Mouse (Mus musculus) kidney, postnatal 10 days (tissue): ENCODE results near the gene Ppp2r5b.
A peak's percentile ranks its signal among the peaks of the same experiment; 100 is the strongest.

Experiments used
- DNase-seq: peaks from one replicate; pipeline ENCODE4 v3.0.0; 2021; ENCODE audit warnings: mixed read lengths

The Ppp2r5b gene

GRCm38 (mm10) chr19:6235084-6236052, at the start of gene Ppp2r5b:
TSS of gene Ppp2r5b (minus strand) at chr19:6235872.
- peak; percentile 97 for DNase-seq

GRCm38 (mm10) chr19:6285226-6285625, 49.6 kb upstream of the Ppp2r5b start:
- DNase-seq, result no peak

DNA sequence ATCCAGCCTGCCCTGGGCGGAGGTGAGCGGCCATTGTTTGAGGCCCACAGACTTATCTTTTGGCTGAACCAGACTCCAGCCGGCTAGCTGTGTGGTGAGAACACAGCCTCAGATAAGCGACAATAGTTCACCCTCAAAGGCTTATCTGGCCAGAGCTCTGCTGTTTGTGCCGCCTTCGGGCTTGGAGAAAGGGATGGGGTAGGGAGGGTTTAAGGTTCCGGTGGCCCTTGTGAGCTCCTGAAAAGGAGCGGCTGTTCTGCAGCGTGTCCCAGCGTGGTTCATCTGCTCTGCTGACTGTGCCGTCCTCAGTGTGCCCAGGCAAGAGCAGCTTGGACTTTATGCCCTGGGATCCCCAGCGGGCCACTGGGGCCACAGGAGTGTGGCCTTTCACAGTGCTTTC, 48.8 kb upstream of the Ppp2r5b start:
- no peak for DNase-seq

DNA sequence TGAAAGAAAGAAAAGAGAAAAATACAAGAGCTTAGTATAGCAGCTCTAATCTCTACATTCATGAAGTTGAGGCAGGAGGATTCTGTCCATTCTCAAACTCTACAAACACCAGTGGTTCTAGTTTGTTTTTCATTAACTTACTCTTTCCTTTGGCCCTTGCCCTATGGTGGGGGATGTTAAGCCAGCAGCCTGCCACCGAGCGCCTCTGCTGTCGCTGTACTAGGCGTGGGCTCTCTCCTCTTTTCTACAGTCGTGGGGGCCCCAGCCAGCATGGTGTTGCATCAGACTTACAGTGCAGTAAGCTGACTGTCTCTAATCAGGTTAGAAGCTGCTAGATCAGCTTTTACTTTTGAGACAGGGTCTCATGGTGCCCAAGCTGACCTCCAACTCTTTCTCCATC, 47.3 kb upstream of the Ppp2r5b start:
- DNase-seq, result peak; percentile 46

GRCm38 (mm10) chr19:6281122-6282020, 45.7 kb upstream of the Ppp2r5b start:
- no peak for DNase-seq

GRCm38 (mm10) chr19:6280554-6280953, 44.9 kb upstream of the Ppp2r5b start:
- DNase-seq, result no peak

DNA sequence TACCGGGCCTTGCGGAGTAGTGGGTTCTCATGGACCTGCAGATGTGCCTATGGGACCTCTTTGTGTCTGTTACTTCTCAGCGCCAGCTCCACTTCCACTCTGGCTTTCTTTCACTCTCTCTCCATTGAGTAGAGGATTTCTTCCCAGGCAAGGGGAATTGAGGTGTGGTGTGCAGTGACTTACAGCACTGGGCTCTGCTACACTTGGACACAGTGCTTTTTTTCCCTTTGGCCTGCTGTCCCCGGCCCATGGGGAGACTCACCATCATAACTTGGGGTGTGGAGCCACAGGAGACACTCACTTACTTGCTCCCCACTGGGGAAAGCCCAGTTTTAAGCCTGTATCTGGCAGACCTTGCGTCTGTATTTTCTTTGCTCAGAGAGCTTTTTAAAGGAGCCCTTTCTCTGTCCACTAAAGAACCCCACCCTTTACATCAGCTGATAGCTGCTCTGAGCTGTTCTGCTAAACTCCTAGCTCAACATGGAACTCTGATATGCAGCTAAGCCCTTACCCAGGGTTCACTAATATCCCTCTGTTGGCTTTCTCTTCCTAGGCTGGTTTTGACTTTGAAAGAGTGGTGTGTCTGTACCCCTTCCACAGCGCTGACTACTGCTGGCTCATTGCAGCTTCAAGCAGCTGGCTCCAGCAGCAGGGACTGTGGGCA, 43.9 kb upstream of the Ppp2r5b start:
- no peak for DNase-seq

- DNase-seq, result no peak
These were observed 42.9 kb upstream of the Ppp2r5b start for GRCm38 (mm10) chr19:6278439-6279073.

DNA sequence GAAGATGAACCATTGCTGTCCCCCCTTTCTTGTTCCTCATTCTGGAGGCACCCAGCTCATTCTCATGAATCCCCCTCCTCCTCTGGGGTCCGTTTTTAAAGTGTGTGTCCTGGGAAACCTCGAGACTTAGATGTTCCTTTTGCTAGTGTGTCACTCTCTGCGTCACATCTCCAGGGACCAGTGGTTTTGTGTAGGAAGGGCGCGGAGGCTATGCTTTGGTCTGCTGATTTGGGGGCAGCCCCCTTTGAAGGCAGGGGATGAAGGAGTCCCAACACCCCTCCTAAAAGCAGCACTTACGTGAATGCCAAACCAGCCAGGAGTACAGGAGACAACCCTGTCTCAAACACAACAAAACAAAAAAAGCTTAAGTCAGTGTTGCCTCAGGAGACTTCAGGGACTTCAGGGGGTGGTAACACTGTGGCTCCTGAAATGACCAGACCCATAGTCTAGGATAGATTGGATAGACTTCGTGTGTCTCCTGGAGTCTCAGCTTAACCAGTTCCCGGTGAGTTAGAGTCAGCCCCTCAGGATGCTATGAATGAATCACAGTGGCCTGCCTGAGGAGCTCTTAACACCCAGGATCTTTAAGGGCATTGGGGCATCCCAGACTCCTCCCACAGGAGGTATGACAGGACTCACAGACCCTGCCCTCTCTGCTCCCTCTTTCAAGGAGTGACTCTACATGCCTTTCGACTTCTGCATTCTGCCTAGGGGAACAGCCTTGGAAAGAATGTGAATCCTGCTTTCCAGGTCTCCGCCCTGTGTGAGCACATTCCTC, 42.2 kb upstream of the Ppp2r5b start:
- peak; percentile 83 for DNase-seq

GRCm38 (mm10) chr19:6276426-6277421, 41.1 kb upstream of the Ppp2r5b start, which contains the start of gene Ehd1:
TSS of gene Ehd1 (plus strand) at chr19:6276725.
- DNase-seq, result peak; percentile 99

GRCm38 (mm10) chr19:6275740-6276389, 40.2 kb upstream of the Ppp2r5b start:
- peak; percentile 32 for DNase-seq

GRCm38 (mm10) chr19:6273998-6274608, 38.4 kb upstream of the Ppp2r5b start:
- DNase-seq, result no peak

GRCm38 (mm10) chr19:6273592-6273991, 37.9 kb upstream of the Ppp2r5b start:
- no peak for DNase-seq

DNA sequence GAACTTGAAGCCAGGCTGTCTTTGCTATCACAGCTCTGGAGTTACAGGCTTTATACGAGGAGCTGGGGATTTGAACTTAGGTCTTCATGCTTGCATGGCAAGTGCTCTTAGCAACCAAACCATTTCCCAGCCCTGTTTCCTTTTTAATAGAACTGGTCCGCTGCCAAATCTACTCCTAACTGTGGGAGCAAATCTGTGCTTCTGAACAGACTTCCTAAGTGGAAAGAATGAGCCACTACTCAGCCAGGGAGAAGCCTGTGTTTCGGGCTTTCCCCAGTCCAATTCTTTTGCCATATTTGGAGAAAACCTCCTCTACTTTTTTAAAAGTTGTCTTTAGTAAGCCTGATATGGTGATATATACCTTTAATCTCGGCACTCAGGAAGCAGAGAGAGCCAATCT, 37.1 kb upstream of the Ppp2r5b start:
- no peak for DNase-seq

DNA sequence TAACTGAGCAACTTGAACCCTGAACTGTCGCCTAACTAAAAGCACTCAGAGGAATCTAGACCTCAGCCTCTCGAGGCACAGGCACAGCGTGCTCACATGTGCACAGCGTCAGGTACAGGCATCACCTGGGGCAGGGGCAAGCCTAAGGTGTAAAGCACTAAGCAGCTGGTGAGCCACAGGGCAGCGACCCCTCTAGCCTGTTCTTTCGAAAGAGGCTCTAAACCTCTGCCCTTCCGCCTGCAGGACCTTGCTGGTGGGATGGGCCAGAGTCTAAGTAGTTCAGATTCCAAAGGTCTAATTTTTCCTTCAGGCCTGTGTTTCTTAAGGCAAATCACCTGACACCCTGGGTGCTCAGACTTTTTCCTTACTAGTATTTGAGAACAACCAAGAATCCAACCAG, 36.4 kb upstream of the Ppp2r5b start:
- peak; percentile 58 for DNase-seq

GRCm38 (mm10) chr19:6271206-6271605, 35.5 kb upstream of the Ppp2r5b start:
- DNase-seq, result peak; percentile 51

DNA sequence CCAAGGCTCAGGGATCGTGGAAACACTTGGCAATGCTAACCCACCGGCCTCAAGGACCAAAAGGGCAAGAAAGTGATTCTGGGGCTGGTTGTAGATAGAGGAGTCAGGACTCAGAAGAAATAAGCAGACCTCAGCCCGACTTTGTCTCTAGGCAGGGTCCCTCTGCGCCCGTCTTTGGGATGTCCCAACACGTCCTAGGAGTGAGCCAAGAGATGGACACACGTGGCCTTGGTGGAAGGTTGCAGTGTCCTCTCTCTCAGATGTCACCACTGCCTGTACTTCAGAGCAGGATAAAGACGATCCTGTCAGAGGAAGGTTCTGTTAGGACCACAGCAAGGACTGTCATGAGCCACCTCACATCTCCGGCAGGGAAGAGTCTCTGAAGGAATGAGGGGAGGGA, 35.0 kb upstream of the Ppp2r5b start:
- DNase-seq, result no peak

DNA sequence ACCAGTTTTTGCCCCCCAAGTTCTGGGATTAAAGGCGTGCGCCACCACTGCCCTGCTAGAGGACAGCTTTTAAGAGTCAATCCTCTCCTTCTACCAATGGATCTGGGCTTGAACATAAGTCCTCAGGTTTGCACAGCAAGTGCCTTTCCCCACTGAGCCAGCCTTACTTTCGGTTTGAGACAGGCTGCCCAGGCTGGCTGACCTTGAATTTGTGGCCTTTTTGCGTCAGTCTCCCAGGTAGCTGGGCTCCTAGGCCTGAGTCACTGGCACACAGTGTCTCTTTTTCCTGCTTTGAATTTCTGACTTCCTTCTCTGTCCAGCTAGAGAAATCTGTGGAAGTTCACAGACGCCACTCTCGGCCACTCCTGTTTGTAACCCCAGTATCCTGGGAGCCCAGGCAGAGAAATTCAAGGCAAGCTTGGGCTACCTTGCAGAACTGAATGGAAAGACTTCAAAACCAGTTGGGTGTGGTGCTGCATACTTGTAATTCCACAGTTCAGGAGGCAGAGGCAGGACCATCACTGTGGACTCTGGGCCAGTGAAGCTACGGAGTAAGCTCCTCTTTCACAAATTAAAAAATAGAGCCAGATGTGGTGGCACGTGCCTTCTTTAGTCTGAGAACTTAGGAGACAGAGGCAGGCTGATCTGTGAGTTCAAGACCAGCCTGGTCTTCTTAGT, 34.3 kb upstream of the Ppp2r5b start:
- no peak for DNase-seq
